Mouse (Mus musculus) gonadal fat pad, adult 2 months (tissue): ENCODE results near the gene Sorl1. TPM values are rescaled to one million over a fixed set of nuclear protein-coding genes. Genes with fewer than 3 reads are reported as not detected.

Experiments used
- DNase-seq: peaks from one replicate; pipeline ENCODE4 v3.0.0-alpha.2; 2012; ENCODE audit warnings: low read depth
- polyA plus RNA-seq: library from polyadenylated mRNA; depleted of rRNA; stranded (reverse); fragments of >200 nt; gene quantifications from 2 replicates; pipeline ENCODE4 v1.2.3, GENCODE M21; 2012

Sorl1 gene
- polyA plus RNA-seq, 1 experiment: 29.0 TPM

DNA sequence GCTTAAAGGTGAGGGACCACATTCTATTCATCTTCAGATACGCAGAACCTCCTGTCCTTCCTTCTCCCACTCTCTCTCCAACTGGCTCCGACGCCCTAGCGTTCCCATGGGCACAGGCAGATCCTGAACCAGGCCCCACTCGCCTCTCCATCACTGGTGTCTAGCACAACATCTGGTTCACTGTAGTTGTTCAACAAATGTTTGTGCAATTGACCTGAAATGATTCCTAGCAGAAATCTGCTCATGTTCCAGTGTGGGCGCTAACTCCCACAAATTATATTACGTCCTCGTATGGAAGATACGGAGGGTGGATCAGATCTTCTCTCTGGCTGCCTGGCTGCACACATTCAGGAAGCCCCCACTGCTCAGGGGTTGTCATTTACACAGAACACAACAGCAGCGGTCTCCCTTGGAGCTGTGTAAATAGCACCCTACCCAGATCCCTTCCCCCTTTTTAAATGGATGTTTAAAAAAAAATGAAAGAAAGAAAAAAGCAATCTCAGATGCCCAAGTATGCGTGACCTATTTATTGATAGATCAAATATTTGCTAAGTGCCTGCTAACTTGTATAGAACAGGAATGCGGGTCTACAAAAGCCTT is 70.4 kb downstream of the Sorl1 start:
- DNase-seq: no peak

DNA sequence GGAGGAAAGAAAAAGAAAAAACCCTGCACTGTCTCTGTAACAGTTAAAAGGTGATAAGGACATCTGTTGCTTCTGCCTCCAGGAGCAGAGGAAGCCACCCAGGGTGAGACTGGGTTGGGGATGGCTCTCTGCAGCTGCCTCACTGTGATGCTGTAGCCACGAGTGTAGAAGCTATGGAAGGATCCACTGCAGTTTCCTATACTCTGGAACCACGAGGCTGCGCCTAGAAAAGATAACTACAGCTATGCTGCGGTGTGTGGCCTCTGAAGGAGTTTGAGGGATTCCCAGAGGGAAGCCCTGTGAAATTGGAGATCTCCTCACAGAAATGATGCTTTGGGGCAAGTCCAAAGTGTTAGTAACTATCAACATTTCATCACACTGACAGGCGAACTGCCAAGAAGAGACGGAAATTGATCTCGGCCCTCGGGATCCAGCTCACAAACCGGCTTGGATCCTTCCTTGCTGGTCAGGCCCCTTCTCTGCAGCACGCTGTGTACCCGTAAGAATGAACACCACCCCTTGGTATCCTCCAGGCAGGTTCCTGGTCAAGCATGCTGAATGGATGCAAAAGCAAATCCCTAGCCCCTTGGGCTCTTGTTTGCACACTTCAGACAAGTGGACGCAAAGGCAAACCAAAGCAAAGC is 71.3 kb downstream of the Sorl1 start:
- no peak for DNase-seq

DNA sequence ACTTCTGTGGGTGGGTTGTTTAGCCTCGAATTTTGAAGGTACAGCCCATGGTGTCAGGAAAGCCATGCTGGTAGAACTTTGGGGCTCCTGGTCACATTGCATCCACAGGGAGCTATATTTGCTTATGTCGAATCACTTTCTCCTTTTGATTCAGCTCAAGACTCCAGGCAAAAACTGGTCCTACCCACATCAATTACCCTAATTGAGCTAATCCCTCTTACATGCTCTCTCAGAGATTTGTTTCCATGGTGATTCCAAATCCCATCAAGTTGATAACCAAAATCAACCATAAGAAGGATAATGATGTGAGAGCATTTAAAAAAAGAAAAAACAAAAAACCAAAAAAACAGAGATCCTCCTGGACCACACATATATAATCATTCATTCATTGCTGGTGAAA is 75.6 kb downstream of the Sorl1 start:
- no peak for DNase-seq

DNA sequence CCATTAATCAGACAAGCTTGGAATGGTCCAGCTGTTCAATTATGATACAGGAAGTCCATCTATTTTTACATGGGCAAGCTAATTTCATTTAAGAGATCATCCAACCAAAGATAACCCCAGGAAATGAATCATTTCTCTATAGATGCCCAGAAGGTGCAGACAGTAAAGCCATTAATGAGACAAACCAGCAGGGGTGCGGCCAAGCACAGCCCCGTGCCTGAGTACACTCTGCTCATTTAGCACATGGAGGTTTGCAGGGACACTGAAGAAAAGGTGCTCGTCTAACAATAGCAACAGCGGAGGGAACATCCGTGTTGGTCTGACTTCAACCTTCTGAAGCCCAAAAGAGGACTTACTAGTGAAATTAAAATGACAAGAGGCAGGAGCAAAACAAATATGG is 76.3 kb downstream of the Sorl1 start:
- no peak for DNase-seq

DNA sequence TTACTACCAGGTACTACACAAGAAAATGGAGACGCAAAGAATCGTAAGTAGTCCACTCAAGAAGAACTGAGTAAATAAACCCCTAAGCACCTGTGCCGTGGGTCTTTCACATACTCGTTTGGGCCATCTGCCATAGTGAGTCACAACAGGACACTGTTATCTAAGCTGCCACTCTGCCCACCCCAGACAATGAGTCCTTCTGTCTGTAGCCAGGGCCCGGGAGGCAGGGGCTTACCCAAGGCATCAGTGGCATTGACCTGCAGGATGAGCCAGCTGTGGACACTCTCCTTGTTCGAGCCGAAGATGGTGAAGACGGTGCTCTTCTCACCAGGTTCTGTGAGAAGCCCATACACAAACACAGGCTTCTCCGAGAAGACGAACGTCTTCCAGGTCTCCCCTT is 77.8 kb downstream of the Sorl1 start:
- DNase-seq: no peak

DNA sequence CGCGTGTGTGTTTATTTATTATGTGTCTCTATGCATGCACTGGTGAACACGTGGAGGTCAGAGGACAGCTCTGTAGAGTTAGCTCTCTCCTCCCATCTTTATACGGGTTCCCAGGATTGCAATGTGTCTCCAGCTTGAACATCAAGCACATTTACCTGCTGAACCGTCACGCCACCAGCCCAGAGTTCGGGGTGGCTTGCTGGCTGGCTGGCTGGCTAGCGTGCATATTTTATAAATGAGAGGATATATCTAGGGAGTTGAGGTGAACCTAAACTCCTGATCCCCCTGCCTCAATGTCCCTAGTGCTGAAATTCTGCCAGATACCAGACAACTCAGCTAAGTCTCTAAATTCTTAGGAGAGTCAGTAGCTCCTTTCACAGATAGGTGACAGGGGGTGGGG is 79.4 kb downstream of the Sorl1 start:
- no peak for DNase-seq

DNA sequence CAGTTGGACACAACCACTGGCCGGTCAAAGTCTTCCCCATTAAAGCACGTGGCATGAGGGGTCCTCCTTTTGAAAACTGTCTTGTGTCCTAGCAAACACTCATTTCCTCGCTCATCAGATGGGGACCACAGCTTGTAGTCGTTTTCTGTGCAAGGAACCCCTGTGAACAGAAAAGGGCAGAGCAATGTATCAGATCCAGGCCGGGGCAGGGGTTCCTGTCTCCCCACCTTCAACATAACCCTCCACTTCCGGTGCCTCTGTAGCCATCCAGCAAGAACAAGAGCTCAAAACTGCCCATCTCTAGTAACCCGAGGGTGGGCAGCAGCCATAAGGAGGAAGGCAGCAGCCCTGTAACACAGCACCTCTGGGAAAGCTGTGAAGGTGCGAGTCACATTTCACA is 80.2 kb downstream of the Sorl1 start:
- DNase-seq: no peak

DNA sequence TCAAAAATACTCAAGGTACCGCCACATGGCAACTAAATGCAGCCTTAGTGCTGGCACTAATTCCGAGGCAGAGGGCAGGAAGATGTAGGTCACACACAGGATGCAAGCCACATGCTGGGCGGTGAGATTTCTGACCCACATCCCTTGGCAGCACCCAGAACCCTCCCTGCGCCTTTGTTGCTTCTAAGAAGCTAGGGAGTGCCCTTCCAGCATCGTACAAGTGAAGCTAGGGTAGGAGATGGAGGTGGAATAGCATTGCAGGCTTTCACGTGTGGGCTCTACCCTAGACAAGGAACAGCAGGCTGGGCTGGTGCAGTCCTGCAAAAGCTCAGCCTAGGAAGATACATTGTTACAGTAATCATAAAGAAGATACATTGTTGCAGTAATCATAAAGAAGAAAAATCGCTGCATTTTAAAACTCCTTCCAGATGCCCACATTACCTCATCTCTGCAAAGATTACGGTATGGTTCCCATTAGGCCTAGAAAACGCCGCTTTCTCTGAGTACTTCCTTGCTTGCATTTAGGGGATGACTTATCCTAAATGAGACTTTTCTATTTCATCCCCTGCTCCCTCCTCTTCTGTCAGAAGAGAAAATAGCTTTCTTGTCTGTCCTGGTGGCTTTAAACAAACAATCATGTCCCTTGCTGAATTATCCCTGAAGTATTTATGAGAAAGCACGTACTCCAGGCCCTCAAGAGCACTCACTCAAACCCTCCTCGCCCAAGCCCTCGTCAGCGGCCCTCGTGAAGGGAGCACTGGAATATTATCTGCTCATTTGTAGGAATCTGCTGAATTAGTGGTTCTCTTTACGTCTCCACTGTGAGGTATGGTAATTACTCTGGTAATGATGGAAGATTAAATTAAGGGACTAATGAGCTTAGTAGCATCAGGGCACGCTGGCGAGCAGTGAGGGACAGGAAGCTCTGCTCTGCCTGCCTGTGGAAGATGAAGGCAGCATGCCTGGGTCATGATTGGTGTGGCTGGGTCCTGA is 84.8 kb downstream of the Sorl1 start:
- DNase-seq: no peak

DNA sequence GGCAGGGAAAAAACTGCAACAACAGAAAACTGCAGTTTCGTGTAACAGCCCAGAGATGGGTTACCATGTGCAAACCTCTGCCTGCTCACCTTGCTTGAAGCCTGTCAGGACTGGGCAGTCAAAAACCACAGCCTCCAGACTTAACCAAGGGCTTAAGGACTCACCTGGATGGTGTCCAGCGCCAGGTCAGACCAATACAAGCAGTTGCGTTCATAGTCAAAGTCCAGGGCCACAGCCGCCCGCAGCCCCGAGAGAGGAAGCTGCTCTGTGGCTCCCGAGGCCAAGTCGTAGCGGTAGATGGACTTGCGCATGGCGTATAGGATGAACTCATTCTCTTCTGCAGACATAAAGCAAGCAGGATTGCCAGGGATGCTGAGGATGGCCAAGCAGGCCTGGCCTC is 87.2 kb downstream of the Sorl1 start:
- DNase-seq: no peak

DNA sequence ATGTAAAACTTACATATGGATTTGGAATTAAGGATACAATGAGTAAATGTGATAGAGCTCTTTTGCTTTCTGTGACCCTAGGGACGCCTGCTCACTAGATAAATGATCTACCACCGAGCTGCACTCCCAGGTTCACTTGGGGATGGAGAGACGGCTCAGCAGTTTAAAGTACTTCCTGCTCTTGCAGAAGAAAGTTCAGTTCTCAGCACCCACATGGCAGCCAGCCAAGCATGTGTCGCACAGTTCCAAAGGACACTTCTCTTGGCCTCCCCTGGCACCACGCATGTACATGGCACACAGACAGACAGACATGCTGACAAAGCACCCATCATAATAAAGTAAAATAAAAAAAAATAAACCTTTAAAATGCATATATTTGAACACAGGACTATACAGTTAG is 88.1 kb downstream of the Sorl1 start:
- DNase-seq: no peak

DNA sequence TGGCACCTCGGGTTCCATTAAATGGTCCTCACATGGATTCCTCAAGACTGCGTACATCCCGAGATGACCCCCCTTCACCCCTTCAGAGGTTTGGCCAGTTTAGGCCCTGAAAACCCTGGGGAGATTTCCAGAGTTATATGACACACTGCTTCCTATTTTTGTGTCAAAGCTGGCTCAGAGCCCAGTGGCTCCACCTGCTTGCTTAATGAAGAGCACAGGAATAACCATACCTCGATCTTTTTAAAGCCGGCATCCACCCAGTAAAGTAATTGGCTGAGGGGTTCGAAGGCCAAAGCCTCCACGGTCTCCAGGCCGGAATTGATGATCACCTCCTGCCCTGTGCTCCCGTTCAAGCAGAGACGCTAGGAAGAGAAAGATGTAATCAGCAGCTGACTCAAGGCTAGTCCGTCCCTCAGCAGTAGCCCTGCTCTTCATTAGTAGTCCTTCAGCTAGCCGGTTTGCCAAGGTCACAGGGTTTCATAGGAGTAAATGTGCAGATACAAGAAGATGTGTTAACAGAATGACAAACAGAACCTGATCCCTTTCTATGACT is 88.8 kb downstream of the Sorl1 start:
- DNase-seq: no peak

DNA sequence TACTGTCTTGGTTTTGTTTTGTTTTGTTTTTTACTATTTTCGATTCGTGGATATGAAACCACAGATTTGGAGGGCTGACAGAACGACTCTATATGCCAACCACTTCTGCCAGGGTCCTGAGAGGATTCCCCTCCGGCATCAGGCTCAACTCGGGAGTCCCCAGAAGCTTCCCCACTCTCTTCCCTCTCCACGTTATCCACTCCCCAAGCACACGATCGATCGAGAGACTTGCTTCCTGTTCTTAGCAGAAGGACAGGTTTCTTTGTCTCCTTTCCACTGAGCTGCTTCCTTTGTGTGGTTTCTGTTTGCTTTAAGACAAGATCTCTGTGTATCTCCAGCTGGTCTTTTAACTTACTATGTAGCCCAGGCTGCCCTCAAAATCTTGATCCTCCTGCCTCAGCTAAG is 90.0 kb downstream of the Sorl1 start:
- no peak for DNase-seq

DNA sequence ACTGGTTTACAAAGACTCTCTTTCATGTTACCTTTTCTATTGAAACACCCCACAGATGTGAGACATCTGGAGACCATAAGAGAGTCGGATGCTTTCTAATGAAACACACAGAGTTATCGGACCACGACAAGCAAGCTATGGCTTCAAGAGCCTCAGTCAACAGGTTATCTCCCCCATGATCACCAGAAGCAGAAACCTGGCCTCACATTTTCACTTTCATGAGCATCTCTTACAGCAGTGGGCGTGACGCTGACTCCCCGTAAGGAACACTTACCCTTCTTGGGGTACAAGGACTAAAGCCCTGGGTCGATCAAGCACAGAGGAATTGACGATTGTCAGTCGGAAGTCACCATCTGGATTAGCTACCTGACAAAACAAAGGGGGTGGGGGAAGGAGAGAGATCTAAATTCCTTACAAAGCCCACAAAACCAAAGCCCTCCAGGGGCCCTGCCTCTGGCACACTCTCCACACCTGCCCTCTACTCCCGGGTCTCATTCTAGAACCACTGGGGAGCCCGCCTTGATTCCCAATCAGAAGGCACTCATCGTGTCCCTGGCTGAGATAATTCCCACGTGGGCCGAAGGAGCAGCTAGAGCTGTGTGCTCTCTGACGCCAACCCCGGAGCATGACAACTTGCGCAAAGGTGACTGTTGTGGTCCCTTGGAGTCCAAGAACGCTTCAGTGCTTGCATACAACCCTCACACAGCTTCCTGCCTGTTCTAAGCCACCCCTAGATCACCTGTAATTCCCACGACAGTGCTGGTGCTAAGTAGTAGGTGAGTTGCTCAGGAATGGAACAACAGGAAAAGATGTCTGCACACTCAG is 90.6 kb downstream of the Sorl1 start:
- DNase-seq: no peak

DNA sequence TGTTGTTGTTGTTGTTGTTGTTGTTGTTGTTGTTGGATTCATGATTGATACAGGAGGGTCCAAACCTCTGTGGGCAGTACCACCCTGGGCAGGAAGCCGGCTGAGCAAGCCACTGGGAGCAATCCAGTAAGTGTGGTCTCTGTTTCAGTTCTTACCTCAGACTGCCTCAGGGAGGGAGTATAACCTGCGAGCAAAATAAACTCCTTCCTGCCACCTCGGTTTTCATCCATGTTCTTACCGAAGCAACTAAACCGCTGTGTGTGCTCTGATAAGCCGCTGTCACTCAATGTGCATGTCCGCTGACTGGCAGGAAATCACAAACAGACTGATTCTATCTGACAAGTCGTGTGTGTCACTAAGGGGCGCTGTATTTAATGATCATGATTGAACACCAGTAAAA is 91.7 kb downstream of the Sorl1 start:
- DNase-seq: no peak

DNA sequence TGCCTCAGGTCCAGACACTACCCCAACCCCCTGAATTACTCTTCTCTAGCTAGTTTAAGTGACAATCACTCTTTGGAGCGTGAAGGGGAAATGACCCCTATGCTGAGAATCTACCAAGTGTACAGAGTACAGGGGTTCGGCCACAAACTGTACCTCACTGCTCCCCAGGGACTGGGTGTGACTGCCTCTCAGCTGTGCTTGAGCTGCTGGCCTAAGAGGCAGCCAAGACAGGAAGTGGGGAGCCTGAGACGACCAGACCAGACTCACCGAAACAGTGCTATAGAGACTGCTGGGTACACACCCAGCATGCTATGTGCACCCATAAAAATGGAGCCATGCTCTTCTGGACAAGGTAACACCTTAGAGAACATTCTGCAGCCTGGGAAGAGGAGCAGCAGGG is 95.3 kb downstream of the Sorl1 start:
- no peak for DNase-seq

DNA sequence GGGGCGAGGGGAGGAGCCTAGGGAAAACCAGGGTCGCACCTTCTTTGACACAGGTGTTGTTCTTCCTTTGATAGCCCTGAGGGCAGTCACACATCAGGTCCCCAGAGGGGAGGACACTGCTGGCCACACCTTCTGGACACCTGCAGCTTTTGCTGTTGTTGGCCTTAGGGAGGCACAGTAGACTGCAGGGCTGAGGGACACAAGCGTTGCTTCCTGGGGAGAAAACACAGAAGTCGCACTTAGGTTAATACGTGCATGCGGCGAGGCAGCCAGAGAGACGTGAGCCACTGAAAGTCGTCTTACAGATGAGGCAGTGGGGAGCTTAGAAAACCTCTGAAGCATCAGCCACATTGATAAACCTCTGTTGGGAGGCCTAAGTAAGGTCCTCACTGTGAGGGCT is 99.8 kb downstream of the Sorl1 start:
- no peak for DNase-seq

DNA sequence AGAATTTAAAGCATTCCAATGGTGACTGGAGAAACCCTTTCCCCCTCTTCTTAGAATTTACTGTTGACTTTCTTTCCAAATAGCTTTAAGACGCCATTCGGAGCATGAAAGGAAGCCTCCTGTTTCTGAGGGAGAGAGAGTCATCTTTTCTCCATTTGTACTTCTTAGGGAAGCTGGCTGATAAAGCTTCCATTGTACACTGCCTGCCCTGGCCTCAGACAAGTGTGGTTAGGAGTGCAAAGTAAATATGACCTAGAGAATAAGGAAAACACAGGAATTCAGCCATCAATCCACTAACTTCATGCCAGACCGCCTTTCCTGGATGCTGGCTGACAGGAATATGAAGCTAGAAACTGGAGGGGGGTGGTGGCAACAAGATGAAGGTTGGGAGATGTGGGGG is 100.7 kb downstream of the Sorl1 start:
- DNase-seq: no peak

DNA sequence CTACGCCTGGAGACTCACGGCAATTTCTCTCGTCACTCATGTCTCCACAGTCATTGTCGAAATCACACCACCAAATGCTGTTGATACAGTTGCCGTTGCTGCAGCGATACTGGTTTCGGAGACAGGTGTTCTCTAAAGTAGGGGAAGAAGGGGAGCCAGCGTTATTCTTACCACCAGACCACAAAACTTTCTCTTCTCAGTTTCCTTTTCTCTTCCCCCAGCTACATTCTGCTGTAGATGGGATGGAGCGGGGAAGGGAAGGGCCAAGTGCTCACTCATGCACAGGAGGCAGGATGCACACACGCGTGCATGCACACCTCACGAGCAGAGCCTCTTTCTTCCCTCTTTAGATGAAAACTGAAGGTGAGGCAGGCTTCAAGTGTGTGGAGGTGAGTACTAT is 101.8 kb downstream of the Sorl1 start:
- DNase-seq: no peak

DNA sequence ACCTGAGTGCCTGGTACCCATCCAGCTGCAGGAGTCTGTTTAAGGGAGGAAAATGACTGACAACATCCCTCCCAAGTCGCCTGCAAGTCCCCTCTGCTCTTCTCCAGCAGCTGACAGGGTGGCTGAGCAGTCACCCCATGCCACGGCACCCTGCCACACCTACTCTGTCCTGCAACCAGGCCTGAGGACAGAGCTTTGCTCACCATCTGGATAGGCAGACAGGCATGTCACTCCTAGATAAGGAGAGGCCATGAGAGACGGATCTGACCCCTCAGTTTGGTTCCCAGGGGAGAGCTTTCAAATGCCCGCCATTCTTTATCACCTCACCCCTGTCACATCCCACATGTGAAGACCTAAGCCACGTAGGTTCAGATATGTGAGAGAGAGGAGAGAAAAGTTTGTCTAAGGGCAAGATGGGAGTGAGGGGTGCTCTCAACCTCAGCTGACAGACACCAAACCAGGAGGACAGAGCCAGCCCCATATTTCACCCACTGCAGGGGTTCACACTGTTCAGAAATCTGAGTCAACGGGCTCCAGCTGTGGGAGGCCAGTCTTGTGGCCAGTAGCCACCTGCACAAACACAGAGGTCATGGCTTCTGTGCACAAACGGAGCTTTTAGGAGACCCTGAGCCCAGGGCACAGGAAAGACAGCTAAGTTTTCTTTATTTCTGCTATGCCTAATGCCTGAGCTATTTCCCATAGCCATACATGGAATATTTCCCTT is 104.6 kb downstream of the Sorl1 start:
- no peak for DNase-seq

DNA sequence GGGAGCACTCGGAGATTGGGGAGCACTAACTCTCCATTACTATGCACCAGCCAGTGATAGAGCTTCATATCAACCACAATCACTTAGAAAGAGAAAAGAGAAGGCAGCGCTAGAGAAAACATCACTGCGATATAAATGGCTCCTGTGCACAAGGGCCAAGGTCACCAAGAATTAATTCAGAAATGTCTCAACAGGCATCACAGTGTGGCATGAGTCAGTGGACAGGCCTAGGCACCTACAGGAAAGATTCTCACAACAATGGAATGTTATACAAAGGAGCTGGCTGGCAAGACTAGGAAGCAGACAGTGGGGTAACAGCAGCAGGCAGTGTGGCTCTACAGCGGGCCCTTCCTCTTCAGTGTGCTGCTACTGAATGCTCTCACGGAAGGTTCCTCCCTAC is 115.6 kb downstream of the Sorl1 start:
- no peak for DNase-seq

DNA sequence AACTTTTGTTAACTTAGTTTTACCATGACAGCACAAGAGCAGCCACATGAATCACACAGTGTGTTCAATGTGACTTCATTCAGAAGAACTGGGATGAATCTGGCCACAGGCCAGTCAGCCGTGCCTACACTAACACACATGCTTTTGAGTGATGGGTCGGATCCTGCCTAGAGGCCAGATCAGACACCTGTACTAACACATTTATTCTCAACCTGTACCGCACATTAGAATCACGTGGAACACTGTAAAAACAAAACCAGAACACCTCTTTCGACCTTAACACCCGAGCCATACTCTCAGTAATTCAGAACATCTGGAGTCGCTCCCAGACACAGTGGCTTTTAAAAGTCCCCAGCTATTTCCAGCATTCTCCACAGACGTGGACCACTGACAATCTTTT is 119.0 kb downstream of the Sorl1 start:
- no peak for DNase-seq
